Mouse (Mus musculus): ENCODE results near the gene Foxa3. TPM values are rescaled to one million over a fixed set of nuclear protein-coding genes. Genes with fewer than 3 reads are reported as not detected.

The Foxa3 gene
- total and polyA plus RNA-seq, 3 experiments: 0.06 TPM; not detected in 2

DNA sequence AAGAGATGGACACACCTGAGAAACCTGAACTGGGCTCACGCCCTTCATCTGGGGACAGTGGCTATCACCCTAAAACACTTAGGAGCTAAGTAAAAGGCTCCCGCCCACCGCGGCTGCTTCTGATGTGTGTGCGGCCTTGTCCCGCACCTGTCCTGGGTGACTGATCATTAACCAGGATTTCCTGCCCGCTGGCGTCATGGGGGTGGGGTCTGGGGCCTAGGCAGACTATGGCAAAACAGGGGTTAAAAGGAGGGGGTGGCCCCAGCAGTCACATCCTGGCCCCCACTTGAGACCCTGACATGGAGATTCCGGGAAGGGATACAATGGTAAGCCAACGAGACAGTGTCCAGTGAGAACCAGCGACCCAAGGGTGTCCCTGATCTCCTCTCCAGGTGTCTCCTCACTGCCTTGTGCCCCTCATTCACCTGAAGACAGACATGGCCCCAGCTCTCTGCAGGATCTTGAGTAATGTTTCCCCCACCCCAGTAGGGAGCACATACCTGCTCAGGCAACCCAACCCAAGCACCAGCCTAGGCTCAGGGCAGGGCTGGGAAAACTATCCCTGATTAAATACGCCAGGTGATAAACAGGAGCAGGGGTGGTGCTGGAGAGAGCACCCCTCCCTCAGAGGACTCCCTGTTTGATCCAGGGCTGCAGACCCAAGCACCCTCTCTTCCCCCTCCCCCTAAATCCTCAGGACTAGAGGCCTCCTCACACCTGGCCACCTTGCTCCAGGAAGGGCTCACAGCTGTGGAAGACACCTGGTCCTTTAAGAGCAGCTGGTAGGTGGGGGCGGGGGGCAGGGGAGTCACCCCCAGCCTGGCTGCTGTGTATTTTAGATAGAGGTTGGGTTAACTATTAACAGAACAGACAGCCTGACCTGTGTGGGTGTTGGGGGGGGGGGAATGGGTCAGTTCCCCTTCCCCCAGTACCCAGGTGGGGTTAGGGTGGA lies 16.0 kb downstream of the Foxa3 start:
- H3K79me2 ChIP-seq (replicated peaks; ENCODE audit: control insufficient read depth, insufficient read depth, low read length): peaks cover 4% of the 10 kb centered on the region; the same call in 1 of the 2 replicates
- H3K4me3 ChIP-seq: no peak overlapping the region
- no peak overlapping the region for H3K27ac ChIP-seq
- H3K27me3 ChIP-seq (ENCODE audit: control insufficient read depth, insufficient read depth, low read length): no peaks in the 10 kb centered on the region
- H3K4me1 ChIP-seq (ENCODE audit: control insufficient read depth, insufficient read depth, low read length): peaks cover 2% of the 10 kb centered on the region; the same call in 1 of the 2 replicates
- intact Hi-C loops (cut with DNase I): loop anchor here (2.0 kb wide), 2 partner anchors 15 to 111 kb away; partner anchors contain the start of gene Foxa3
- DNase-seq: no peak
- H3K36me3 ChIP-seq (ENCODE audit: control insufficient read depth, insufficient read depth, low read length): peaks cover 2% of the 10 kb centered on the region
- no peak overlapping the region for H3K9ac ChIP-seq (ENCODE audit: low read depth, low read length)
- 72% methylated on average over 13 of the region's 13 CpGs for whole genome bisulfite sequencing
- TF ChIP-seq CTCF (IDR thresholded peaks at IDR 0.05): no peak
- TF ChIP-seq POLR2A (IDR thresholded peaks at IDR 0.05; ENCODE audit: insufficient read depth, low read depth, low read length): 0 out of 2 replicates have a peak, but pooled peaks have one; percentile 8

DNA sequence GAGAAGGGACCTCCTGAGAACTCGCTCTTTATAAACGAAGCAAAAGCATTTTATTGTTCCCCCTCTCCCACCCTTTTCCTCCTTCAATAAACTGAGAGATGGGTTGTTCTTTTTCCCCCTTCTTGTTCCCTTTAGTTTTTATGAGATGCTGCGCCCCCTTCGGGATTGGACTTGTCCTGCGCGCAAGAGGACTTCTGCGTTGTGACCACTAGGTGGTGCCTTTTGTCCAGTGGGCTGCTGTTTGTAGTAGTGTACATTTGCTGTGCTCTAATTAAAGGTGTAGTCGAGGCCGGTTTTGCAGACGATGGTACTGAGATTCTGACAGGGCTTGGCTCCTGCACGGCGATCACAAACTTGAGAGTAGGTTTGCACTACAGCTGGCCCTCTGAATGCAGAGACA lies 16.9 kb downstream of the Foxa3 start:
- intact Hi-C loops (cut with DNase I): loop anchor here (2.0 kb wide), 2 partner anchors 16 to 110 kb away; partner anchors contain the start of gene Foxa3
- Histone ChIP-seq H3K79me2 (replicated peaks; ENCODE audit: control insufficient read depth, insufficient read depth, low read length) (peaks cover 4% of the 10 kb centered on the region; the same call in 1 of the 2 replicates), H3K4me3 (no peak overlapping the region), H3K36me3 (ENCODE audit: control insufficient read depth, insufficient read depth, low read length) (peaks cover 2% of the 10 kb centered on the region), H3K27me3 (ENCODE audit: control insufficient read depth, insufficient read depth, low read length) (no peaks in the 10 kb centered on the region), H3K4me1 (ENCODE audit: control insufficient read depth, insufficient read depth, low read length) (peaks cover 2% of the 10 kb centered on the region; the same call in 1 of the 2 replicates), H3K9ac (ENCODE audit: low read depth, low read length) (no peak overlapping the region), H3K27ac (no peak overlapping the region)
- DNase-seq: peak; percentile 80 to 84
- WGBS: 5% methylated on average over 12 of the region's 12 CpGs
- TF ChIP-seq EP300 (IDR thresholded peaks at IDR 0.05; ENCODE audit: insufficient read depth, low read depth, low read length) (peak; percentile 97), CTCF (IDR thresholded peaks at IDR 0.05) (peak; percentile 99), POLR2A (IDR thresholded peaks at IDR 0.05; ENCODE audit: insufficient read depth, low read depth, low read length) (no peak)

DNA sequence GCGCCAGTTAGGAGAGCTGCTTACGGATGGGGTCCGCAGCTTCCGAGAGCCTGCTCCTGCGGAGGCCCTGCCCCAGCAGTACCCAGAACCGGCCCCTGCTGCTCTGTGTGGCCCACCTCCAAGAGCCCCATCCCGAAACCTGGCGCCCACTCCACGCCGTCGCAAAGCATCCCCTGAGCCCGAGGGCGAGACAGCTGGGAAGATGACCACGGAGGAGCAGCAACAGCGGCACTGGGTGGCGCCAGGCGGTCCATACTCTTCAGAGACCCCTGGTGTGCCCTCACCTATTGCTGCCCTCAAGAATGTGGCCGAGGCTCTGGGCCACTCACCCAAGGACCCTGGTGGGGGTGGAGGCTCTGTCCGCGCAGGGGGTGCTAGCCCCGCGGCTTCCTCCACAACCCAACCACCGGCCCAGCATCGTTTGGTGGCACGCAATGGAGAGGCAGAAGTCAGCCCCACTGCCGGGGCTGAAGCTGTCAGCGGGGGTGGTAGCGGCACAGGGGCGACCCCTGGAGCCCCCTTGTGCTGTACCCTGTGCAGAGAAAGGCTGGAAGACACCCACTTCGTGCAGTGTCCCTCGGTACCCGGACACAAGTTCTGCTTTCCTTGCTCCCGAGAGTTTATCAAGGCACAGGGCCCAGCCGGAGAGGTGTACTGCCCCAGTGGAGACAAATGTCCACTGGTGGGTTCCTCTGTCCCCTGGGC lies 17.8 kb downstream of the Foxa3 start:
- intact Hi-C loops (cut with DNase I): loop anchor here (2.0 kb wide), 2 partner anchors 17 to 109 kb away; partner anchors contain the start of gene Foxa3
- TF ChIP-seq EP300 (IDR thresholded peaks at IDR 0.05; ENCODE audit: insufficient read depth, low read depth, low read length) (no peak), POLR2A (IDR thresholded peaks at IDR 0.05; ENCODE audit: insufficient read depth, low read depth, low read length) (no peak), CTCF (IDR thresholded peaks at IDR 0.05) (no peak)
- no peak overlapping the region for H3K9ac ChIP-seq (ENCODE audit: low read depth, low read length)

DNA sequence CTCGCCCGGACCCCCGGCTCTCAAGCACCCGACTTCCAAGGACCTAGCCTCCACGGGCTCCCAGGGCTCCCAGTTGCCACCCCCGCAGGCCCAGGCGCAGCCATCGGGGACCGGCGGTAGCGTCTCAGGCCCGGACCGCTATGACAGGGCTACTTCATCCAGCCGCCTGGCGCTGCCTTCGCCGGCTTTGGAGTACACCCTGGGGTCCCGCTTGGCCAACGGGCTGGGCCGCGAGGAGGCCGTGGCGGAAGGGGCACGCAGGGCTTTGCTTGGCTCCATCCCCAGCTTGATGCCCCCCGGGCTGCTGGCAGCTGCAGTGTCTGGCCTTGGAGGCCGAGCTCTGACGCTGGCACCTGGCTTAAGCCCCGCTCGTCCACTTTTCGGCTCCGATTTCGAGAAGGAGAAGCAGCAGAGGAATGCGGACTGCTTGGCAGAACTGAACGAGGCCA lies 18.7 kb downstream of the Foxa3 start:
- Histone ChIP-seq H3K36me3 (ENCODE audit: control insufficient read depth, insufficient read depth, low read length) (peaks cover 2% of the 10 kb centered on the region), H3K27me3 (ENCODE audit: control insufficient read depth, insufficient read depth, low read length) (no peaks in the 10 kb centered on the region), H3K4me3 (peak overlapping the region; percentile 72), H3K9ac (ENCODE audit: low read depth, low read length) (peak overlapping the region; percentile 99), H3K4me1 (ENCODE audit: control insufficient read depth, insufficient read depth, low read length) (peaks cover 2% of the 10 kb centered on the region; the same call in 1 of the 2 replicates), H3K27ac (peak overlapping the region; percentile 96), H3K79me2 (replicated peaks; ENCODE audit: control insufficient read depth, insufficient read depth, low read length) (peaks cover 4% of the 10 kb centered on the region; the same call in 1 of the 2 replicates)
- intact Hi-C loops (cut with DNase I): no loop called here
- TF ChIP-seq POLR2A (IDR thresholded peaks at IDR 0.05; ENCODE audit: insufficient read depth, low read depth, low read length) (no peak), CTCF (IDR thresholded peaks at IDR 0.05) (no peak), EP300 (IDR thresholded peaks at IDR 0.05; ENCODE audit: insufficient read depth, low read depth, low read length) (no peak)
- WGBS: 9% methylated on average over 34 of the region's 34 CpGs
- DNase-seq: no peak

More for the DNA sequence above, 17.8 kb downstream of the Foxa3 start:
- peaks cover 4% of the 10 kb centered on the region; the same call in 1 of the 2 replicates for H3K79me2 ChIP-seq (replicated peaks; ENCODE audit: control insufficient read depth, insufficient read depth, low read length)
- H3K4me3 ChIP-seq: no peak overlapping the region
- DNase-seq: no peak
- no peak overlapping the region for H3K27ac ChIP-seq
- 85% methylated on average over 34 of the region's 34 CpGs for WGBS
- H3K4me1 ChIP-seq (ENCODE audit: control insufficient read depth, insufficient read depth, low read length): peaks cover 2% of the 10 kb centered on the region; the same call in 1 of the 2 replicates
- no peaks in the 10 kb centered on the region for H3K27me3 ChIP-seq (ENCODE audit: control insufficient read depth, insufficient read depth, low read length)
- peaks cover 2% of the 10 kb centered on the region for H3K36me3 ChIP-seq (ENCODE audit: control insufficient read depth, insufficient read depth, low read length)

DNA sequence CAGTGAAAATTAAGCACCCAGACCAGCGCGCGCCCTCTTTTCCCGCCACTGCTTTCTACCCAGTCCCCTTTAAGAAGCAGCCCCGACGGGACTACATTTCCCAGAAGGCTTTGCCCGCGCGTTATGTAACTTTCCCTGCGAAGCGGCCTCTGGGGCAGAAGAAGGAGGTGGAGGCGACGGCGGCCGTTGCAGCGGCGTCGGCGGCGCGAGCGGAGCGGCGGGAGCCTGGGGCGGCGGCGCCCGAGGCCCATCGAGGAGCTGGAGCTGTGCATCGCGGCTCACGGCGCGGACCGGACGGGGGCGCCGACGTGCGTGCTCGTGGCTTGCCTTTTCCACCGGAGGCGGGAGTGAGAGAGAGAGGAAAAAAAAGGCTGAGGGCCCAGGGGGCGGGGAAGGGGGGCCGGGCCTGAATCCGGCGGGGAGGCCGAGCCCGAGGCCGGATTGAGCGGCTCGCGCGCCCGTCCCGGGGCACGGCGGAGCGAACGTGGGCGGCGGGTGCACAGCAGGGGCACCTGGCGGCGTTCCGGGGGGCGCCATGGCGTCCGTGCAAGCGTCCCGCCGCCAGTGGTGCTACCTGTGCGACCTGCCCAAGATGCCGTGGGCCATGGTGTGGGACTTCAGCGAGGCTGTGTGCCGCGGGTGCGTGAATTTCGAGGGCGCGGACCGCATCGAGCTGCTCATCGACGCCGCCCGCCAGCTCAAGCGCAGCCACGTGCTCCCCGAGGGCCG lies 19.3 kb downstream of the Foxa3 start, which contains the start of gene Irf2bp1:
Gene Irf2bp1 (plus strand): TSS at position 143 of the 729 bp plus-strand sequence.
- TF ChIP-seq CTCF (IDR thresholded peaks at IDR 0.05) (peak; percentile 20; the same call in 1 of the 2 replicates), POLR2A (IDR thresholded peaks at IDR 0.05; ENCODE audit: insufficient read depth, low read depth, low read length) (peak; percentile 72), EP300 (IDR thresholded peaks at IDR 0.05; ENCODE audit: insufficient read depth, low read depth, low read length) (no peak; the same call in 1 of the 2 replicates)
- DNase-seq: peak; percentile 95 to 96
- Histone ChIP-seq H3K4me3 (peak within 1 kb of the TSS; percentile 72), H3K27me3 (ENCODE audit: control insufficient read depth, insufficient read depth, low read length) (no peaks in the 10 kb centered on the region), H3K27ac (peak within 1 kb of the TSS; percentile 96), H3K9ac (ENCODE audit: low read depth, low read length) (peak within 1 kb of the TSS; percentile 99), H3K79me2 (replicated peaks; ENCODE audit: control insufficient read depth, insufficient read depth, low read length) (peaks cover 4% of the 10 kb centered on the region; the same call in 1 of the 2 replicates), H3K4me1 (ENCODE audit: control insufficient read depth, insufficient read depth, low read length) (peaks cover 2% of the 10 kb centered on the region; the same call in 1 of the 2 replicates), H3K36me3 (ENCODE audit: control insufficient read depth, insufficient read depth, low read length) (peaks cover 2% of the 10 kb centered on the region)
- WGBS: under 1% methylated on average over 89 of the region's 90 CpGs
- intact Hi-C loops (cut with DNase I): no loop called here
